Mouse (Mus musculus) yolk sac, embryonic 10.5 days (tissue): Measurements from ENCODE around the gene Flywch2.
A peak's percentile ranks its signal among the peaks of the same experiment; 100 is the strongest.

Experiments used
- DNase-seq: peaks from one replicate; pipeline ENCODE4 v3.0.0-alpha.2; 2017; ENCODE audit warnings: low spot score

Flywch2 gene

DNA sequence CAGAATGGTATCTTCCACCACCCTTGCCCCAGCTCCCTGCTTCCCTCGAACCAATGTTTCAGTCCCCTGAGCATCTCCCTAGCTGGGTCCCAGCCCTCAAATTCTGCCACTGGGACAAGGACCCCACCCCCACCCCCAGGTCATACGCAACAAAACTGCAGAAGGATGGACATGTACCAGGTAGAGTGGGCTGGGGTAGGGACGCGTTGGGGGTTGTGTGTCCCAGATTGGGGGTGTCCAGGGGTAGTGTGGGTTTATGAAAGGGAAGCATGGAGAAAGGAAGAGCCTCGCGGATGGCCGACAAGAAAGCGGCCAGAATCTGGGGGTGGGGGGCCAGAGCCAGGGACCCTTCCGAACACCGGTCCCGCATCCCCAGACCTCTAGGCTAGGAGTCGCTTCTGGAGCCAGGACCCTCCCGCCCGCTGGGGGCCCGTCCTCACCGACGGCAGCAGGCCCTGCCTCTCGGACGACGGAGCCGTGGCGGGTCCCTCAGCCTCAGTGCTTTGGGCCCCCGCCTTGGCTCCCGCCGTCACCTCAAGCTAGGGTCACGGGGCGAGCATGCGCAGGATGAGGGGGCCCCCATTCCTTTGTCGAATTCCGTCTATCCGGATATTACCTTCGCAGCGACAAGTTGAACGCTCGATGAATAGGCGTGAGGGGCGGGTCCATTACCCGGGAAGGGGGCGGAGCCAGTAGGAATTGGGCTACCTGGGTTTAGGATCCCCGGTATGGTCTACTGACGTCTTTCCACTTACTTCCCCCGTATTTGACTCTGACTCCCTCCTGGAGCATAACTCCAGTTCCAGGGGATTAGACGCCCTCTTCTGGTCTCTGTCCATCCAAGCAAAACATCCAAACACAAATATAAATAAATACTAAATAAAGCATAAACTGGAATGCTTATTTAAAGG, at the start of gene Flywch2:
TSS of gene Flywch2 (minus strand) at position 521 of the 911 bp plus-strand sequence.
- peak; percentile 62 for DNase-seq

DNA sequence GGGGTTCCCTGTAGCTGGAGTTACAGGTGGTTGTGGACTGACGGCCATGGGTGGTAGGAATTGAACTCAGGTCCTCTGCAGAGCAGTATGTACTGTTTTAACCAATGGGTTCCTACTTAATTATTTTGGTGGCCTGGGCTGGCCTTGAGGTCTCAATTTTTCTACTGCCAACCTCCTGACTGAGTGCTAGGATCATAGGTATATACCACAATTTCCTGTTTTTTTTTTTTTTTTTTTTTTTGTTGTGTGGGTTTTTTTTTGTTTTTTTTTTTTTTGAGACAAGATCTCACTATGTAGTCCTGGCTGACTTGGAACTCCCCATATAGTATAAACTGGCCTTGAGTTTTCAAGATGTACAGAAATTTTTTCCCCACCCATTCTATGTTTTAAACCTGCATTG, 45.3 kb upstream of the Flywch2 start:
- no peak for DNase-seq

DNA sequence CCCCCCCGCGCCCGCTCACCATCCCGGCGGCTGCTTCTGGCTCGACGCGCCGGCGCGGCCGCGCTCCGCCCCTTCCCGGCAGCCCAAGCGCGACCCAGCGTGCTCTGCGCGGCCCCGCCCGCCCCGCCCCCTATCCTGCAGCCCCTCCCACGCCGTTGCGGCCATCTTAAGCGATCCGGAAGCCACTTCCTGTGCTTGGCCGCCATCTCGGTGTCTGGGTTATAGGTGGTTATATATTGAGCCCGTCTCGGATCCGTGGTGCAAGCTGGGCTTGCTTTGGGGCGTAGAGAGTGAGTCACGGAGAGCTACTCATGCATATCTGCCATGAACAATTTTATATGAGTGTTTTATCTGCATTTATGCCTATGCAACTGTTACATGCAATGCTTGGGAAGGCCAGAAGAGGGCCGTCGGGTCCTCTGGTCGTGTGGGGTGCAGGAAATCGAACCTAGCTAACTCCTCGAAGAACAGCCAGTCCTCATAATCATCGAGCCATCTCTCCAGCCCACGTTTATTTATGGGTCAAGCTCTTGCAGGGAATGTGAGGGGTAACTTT, 43.3 kb upstream of the Flywch2 start, which contains the start of gene Elob:
TSS of gene Elob (minus strand) at position 73 of the 556 bp plus-strand sequence.
- peak; percentile 91 for DNase-seq

DNA sequence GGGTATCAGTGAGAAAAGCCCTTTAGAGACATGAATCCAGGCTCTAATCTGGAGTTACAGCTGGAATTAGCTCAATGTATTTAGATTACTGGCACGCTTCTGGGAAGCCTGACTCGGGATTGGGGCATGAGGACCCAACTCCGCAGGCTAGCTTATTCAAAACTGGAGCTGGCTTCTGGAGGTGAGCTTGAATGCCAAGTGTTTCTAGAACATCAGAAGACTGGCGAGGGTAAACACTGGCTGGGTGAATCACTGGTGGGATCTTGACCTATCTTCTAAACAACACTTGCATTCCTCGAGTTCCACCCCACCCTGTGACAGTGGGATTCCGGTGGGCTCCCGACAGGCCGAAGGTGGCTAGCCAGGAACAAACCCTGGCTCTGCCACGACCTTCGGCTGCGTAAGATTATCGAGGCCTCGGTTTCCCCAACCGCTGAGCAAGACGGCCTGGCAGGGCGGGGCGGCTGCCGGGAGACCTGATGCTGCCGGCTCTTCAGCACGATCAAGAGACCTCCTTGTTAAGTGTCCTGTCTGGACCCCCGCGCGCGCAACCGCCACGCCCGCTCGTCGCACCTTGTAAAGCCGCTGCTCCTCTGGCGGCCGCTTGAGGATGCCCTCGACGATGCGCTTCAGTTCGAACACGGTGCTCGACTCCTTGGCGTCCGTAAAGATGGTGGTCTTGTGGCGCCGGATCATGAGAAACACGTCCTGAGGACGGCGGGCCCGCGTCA, 42.6 kb upstream of the Flywch2 start:
- DNase-seq: no peak

DNA sequence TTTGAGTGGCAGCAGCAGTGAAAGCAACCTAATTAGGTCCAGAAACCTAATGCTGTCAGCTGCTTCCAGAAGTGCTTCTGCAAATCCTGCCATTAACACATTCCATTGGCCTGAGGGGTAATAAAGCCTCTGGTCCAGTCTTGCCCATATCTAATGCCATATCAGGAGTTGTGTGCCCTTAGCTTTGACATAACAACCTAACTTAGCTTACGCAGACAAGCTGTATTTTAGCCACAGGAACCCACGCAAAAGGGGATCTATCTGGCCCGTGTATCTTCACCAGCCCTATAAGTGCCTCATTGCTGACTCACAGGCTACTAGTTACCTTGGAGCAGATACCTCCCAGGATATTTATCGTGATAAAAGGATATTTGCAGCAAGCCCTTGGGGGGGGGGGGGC, 39.7 kb upstream of the Flywch2 start:
- DNase-seq: no peak

DNA sequence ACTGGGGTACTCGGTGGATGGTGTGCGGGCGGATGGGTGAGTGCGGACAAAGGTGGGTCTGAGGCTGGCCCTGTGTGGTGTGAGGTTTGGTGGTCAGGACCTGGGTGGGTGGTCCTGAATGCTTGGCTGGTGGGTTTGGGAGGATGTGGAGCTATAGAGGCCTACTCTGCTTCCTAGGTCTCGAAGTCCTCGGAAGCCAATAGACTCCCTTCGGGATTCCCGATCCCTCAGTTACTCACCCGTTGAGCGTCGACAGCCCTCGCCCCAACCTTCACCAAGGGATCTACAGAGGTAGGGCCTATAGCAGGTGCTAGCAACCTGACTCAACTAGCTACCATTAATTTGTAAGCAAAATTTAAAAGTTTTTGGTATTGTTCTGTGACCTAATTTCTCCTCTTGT, 37.7 kb upstream of the Flywch2 start:
- DNase-seq: no peak

DNA sequence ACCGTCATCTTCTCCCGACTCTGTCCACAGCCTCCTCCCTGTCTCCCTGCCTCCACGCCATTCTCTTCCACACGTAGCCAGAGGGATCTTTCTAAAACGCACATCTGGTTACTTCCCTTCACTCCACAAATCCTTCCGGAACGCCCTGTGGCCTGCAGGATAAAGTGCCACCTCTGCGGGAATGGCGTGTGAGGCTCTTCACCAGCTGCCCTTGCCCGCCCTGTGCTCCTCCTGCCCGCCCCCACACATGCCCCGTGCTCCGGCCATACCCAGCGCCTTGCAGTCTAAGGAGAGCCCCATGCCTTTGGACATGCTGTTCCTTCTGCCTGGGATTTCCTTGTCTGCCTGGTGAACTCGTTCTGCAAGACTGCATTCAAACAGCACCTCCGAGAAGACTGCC, 37.1 kb upstream of the Flywch2 start:
- no peak for DNase-seq

DNA sequence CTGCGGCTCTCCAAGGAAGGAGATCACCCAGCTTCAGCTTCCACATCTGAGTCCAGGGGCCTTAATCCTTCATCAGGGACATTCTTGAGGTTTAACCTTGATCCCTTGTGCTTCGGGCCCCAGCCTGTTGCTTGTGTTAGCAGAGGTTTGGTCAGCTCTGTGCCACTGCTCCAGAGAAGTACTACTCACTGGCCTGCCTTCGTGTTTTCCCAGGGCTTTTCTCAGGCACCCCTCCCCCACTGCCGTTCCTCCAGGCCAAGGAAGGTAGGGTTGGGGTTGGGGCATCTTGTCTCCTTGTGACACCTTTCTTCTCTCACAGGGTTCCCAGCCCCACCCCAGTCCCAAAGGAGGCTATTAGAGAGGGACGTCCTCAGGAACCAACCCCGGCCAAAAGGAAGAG, 36.2 kb upstream of the Flywch2 start:
- DNase-seq: no peak

DNA sequence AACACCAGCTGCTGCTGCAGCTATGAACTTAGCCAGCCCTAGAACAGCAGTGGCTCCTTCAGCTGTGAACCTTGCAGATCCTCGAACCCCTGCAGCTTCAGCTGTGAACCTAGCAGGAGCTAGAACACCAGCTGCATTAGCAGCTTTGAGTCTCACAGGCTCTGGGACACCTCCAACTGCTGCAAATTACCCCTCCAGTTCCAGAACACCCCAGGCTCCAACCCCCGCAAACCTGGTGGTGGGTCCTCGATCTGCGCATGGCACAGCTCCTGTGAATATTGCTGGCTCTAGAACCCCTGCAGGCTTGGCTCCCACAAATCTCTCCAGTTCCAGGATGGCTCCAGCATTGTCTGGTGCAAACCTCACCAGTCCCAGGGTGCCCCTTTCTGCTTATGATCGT, 34.9 kb upstream of the Flywch2 start:
- DNase-seq: no peak

DNA sequence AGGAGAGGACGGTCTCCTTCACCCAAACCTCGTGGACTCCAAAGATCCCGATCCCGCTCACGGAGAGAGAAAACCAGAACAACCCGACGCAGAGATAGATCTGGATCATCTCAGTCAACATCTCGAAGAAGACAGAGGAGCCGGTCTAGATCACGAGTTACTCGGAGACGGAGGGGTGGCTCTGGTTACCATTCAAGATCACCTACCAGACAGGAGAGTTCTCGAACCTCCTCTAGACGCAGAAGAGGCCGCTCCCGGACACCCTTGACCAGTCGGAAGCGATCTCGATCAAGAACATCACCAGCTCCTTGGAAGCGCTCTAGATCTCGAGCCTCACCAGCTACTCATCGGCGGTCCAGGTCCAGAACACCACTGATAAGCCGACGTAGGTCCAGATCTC, 33.4 kb upstream of the Flywch2 start:
- DNase-seq: no peak

DNA sequence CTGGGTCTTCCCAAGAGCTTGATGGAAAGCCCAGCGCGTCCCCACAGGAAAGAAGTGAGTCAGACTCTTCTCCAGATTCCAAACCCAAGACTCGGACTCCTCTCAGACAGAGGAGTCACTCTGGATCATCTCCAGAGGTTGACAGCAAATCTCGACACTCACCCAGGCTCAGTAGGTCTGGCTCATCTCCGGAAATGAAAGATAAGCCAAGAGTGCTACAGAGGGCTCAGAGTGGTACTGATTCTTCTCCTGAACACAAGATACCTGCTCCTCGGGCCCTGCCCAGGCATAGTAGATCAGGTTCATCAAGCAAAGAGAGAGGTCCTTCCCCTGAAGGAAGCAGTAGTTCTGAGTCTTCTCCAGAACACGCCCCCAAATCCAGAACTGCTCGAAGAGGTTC, 32.7 kb upstream of the Flywch2 start:
- no peak for DNase-seq

DNA sequence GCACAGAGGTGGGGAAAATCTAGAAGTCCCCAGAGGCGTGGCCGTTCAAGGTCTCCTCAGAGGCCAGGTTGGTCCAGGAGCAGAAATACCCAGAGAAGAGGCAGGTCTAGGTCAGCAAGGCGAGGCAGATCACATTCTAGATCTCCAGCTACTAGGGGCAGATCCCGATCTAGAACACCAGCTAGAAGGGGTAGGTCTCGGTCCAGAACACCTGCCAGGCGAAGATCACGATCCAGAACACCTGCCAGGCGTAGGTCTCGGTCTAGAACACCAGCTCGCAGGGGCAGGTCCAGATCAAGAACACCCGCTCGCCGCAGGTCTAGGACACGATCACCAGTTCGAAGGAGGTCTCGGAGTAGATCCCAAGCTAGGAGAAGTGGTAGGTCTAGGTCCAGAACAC, 29.8 kb upstream of the Flywch2 start:
- DNase-seq: no peak

DNA sequence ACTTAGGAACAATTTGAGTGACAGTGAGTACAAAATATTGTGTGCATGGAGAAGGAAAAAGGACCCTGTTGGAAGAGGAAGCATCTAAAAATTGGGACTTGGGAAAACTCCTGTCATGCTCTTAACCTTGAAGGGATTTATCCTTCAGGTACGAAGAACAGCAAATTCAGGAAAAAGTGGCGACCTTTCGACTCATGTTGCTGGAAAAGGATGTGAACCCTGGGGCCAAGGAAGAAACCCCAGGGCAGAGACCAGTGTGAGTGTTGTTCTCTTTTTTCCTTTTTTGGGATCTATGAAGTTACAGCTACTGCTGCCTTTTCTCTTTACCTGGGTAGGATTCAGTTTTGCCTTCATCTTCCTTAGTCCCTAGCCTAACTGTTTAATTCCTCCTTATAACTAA, 22.0 kb upstream of the Flywch2 start:
- no peak for DNase-seq

DNA sequence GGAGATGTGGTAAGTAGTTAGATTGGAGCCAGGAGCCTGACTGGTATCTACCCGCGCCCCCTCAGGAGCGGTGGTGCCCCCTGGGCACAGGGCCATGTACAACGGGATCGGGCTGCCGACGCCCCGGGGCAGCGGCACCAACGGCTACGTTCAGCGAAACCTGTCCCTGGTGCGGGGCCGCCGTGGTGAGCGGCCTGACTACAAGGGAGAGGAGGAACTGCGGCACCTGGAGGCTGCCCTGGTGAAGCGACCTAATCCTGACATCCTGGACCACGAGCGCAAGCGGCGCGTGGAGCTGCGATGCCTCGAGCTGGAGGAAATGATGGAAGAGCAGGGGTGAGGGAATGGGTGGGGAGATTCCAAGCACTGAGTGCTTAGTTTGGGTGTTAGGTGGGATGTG, 21.0 kb upstream of the Flywch2 start:
- DNase-seq: no peak

DNA sequence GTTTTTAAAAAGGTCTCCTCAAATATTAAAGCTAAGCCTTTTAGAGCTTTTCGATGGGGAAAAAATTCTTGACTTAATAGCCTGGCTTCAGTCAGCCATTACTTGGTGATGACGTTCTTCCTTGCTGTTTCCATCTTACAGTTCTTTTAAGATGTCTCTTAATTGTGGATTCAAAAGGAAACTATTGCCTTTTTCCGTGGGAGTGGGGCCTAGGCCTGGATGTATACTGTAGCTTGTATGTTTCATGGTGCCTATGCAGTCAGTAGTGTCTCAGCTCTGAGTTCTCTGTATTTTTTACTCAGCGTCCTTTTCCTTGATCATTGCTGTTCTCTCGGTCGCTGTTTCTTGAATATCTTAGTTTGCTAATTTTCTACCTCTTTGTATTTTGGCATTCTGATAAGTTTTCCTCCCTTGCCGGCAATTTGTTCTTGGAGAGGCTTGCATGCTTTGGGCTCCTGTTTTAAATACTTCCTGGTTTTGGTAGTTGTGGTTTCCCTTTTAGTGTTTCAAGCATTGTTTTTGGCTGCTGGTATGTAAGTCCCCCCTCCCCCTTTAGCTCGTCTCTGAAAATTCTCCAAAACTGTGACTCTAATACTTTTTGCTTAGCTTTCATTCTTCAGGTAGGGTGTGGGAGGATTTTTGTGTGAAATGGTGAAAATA, 18.7 kb upstream of the Flywch2 start:
- no peak for DNase-seq

DNA sequence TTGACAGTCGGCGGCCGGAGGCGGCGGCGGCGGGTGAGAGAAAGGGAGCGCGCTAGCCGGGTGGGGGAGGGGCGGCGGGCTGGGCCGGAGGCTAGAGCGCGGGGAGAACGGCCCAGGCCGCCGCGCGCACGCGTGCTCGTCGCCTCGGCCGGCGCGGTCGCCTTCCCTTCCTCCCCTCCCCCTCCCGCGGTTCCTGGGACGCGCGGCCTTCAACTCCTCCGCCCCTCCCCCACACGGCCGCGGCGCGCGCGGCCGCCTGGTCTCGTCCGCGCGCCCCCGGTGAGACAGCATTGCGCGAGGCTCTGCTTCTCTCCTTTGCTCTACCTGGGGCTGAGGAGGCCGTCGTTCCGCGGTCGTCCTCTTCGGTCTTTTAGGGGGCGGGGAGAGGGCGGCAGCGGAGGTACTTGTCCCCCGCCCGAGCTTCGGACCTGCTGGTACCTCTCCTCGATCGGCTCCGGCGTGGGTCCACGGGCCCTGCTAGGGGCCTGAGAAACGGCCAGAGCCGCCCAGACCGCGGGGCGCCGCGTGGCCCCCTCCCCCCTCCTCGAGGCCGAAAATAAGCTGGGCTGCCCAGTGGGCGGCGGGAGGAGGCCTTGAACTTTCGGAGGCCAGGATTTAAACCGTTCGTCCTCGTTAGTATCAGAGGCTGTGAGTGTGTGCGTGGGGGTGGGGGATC, 17.6 kb upstream of the Flywch2 start:
- DNase-seq: peak; percentile 91

DNA sequence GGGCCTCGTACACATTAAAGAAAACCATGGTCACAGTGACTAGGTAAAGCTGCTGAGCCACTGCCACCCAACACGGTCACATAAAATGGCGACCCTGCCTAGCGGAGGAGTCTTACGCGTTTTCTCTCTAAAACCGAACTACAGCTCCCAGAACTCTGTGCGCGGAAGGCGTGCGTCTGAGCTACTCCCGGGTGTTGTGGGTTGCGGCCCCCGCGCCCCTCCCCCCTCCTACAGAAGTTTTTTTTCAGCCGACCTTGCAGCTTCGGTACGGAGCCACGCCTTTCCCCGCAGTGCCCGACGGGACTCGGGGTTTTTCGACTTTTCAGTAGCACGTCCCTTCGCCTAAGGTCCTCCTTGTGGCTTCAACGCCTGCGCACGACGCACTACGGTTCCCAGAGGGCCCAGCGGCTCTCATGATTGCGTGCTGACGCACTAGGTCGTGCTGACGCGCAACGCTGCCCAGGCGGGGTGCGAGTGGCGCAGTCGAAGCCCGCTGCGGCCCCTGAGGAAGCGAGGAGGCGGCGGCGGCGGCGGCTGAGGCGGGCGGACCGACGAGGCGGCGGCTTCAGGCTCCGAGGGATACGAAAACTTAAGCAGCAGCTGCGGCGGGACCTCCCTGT, 17.0 kb upstream of the Flywch2 start:
- peak; percentile 99 for DNase-seq

DNA sequence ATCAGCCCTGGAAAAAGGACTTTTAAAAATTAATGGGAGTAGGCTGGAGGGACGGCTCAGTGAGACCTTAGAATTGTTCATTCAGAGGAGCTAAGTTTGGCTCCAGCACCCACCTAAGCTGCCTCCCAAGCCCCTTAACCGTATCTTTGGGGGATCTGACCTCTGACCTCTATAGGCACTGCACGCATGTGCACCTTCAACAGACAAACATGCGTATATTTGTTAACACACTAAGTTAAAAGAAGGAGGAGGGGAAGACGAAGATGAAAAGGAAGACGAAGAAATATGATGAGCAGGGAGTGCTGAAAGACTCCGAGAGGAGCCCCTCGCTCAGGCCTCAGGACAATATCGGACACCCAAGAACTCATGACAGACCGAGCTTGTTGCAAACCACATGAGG, 15.7 kb upstream of the Flywch2 start:
- no peak for DNase-seq

DNA sequence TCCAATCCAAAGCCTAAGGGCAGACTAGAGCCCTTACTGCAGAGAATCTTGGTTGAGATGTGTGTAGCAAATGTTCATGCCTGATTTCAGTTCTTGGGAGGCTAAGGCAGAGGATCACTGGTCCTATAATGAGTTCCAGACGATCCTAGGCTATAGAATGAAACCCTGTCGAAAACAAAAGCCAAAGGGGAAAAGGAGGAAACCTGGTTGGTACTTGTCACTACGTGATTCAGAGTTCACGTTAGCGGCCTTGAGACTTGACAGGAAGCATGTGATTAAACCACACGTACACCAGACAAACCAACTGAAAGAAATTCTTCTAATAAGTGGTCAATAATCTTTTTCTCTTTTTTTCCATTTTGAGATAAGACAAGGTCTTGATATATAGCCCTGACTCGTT, 11.4 kb upstream of the Flywch2 start:
- no peak for DNase-seq

DNA sequence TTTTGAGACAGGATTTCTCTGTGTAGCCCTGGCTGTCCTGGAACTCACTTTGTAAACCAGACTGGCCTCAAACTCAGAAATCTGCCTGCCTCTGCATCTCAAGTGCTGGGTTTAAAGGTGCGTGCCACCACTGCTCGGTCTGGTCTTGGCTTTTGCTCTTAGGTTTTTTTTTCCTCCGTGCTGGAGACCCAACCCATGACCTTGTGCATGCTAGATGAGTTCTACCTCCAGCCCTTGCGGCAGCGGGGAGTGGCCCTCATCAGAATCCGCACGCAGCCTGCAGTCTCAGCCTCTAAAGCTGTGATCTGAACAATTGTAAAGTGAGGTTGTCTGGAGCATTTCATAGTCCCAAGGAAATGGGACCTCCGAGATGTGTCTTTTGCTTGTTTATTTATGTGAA, 9.4 kb upstream of the Flywch2 start:
- DNase-seq: no peak

DNA sequence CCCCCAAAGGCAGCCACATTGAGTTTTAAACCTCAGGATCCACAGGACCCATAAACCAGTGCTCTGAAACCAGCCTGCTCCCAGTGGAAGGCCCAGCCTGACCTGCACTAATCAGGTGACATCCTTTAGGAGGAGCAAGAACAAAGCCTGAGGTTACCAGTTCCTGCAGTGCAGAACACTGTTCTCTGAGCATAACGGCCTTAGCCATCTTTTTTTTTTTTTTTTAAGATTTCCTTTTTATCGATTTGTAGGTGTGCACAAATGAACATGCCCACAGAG, 5.1 kb upstream of the Flywch2 start:
- DNase-seq: no peak
